Mouse (Mus musculus): Measurements from ENCODE around the gene Rpl18.

DNA sequence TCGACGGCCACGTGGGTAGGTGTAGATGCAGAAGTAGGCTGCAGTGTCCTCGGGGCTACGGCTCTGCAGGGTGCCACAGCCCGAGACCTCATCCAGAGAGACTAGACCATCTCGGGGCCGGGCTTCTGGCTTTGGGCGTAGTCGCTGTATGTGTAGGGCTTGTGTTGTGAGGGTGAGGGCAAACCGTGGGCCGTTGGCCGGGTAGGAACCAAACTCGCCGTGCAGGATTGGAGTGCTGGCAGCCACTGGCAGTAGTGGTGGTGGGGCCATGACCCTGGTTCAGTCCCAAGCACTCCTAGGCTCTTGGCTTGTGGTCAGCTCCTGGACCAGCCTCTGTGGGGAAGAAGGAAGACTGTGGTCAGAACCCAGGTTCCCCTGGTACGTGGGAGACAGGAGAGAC lies 1.9 kb upstream of the Rpl18 start:
- TF ChIP-seq EP300 (IDR thresholded peaks at IDR 0.05; ENCODE audit: low read depth) (no peak), CTCF (IDR thresholded peaks at IDR 0.05; ENCODE audit: low read depth) (no peak)
